Mouse (Mus musculus) adipocyte (in vitro differentiated cells): ENCODE measurements around the gene Lbr.
A peak's percentile ranks its signal among the peaks of the same experiment; 100 is the strongest.
"Not testable (repeated sequence)": the region's sequence is repeated elsewhere in the genome, so short reads cannot be mapped to it uniquely, and the experiment has no call there.

ENCODE experiments used
- DNase-seq: peaks from one replicate; pipeline ENCODE4 v3.0.0-alpha.2; 2016; ENCODE audit warnings: low spot score

Gene Lbr

DNA sequence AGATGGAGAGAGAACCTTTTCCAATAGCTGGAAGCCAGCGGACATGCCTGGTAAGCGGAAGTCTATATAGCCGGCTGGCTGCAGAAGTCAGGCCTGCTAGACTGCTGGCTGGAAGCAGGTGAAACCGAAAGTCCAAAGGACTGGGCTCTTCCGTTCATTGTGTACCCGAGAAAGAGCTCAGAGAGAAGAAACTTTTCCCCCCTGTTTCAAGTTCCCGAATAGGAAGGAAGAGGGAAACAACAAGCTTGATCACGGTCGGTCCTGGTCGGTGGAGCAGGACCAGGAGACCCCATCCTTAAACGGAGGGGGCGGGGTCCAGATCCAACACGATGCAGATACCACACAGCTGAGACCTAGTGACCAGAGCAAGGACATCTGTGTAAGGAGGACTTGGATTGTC is 9.6 kb upstream of the Lbr start:
- DNase-seq, result no peak

DNA sequence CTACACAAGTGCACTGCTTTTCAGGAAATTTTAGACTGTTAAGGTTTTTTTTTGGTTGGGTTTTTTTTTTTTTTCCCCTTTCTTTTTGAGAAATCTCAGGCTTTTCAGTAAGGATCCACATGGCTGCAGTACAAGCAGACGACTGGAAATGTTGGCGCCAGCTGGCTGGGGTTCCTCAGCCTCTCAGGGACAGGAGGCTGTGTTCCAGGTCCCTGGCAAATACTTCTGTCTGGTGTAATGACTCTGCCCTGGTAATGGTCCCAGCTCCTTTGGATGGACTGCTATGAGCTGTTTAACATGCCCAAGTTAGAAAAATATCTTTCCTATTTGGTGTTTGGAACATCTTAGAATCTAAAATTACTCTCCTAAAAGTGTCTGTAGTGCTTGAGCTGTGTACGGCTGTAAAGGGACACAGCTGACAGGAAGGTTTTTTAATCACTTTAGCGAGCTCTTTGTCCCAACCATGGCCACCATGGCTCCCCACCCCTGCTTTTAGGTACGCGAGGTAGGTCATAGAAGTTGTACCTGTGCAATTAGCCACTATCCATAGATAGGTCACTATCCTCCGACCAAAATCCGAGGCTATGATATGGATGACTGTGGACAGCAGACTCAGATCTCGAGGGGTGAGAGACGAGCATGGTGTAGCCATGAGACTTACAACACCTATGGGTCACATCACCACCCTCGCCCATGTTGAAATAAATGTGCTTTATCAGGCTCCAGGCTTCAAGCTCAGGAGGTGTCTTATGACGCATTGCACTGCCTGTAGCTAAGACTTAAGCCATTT is 8.9 kb upstream of the Lbr start:
- DNase-seq, result peak; percentile 94

- peak; percentile 88 for DNase-seq
Observed at GRCm38 (mm10) chr1:181850441-181850840, 7.6 kb upstream of the Lbr start.

DNA sequence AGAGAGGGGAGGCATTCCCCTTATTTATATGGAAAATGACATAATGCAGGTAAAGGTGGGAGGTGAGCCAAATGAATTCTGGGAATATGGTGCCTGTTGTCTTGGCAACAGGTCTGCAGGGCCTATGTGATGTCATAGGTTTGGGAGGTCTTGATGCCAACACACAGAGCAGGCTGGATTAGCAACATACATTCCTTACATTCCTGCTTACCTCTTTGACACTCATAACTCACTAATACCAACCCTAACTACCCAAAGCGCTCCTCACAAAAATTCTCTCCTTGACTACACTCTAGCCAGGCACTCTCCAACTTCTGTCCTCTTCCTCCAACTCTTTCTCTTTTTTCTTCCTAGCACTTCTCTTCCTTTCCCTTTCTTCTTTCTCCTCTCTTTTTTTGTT is 5.4 kb upstream of the Lbr start:
- no peak for DNase-seq

DNA sequence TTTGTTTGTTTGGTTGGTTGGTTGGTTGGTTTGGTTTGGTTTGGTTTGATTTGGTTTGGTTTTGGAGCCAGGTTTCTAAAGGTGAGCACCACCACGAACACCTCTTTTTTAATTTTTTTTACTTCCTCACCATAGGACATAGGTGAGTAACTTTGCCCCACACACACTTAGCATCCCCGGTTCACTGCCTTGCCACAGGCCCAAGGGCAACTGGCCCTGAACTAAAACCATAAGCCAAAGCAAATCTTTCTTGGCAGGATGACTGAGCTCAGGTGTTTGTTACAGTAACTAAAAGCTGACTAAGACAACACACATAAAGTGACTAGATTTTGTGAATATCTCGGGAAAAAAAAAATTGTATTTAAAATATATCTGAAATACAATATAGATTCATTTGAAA is 4.5 kb upstream of the Lbr start:
- DNase-seq, result no peak

DNA sequence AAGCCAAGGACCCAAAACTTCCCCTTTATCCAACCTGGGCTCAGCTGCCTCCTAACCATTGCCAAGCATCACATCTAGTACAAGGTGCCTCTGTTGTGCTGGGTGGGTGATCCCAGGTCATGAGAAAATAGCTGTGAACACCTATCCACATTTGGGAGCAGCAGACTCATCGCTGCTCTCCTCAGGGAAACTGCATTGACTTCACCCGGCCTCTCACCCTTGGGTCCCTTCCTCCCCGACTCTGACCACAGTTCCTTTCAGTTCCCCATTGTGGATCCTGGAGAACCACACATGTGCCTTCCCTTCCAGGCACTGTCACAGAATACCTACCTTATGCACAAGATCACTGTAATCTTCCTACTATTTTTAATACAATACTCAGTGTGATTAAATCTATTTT is 2.9 kb upstream of the Lbr start:
- DNase-seq, result no peak

- no peak for DNase-seq
Observed at GRCm38 (mm10) chr1:181844874-181845547, 2.2 kb upstream of the Lbr start.

- peak; percentile 94 for DNase-seq
Observed at GRCm38 (mm10) chr1:181841864-181842672, 778 bp downstream of the Lbr start.

DNA sequence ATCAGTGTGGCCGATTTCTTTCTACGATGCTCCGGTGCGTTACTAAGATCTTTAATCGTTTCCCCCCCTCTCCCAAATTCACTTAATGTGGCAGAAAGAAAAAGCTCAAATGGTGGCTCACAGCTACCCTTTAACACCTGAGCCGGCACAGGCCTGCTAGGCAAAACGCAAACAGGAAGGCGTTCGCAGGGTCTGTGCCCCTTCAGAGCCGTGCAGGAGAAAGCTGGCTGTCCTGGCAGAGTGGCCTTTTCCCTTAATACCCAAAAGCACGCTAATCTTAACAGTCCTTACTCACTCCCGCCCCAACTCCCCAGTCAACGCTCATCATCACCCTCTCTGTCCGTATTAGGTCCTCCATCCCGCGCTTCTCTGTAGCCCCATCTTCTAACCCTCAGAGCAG is 1.4 kb downstream of the Lbr start:
- DNase-seq, result no peak

DNA sequence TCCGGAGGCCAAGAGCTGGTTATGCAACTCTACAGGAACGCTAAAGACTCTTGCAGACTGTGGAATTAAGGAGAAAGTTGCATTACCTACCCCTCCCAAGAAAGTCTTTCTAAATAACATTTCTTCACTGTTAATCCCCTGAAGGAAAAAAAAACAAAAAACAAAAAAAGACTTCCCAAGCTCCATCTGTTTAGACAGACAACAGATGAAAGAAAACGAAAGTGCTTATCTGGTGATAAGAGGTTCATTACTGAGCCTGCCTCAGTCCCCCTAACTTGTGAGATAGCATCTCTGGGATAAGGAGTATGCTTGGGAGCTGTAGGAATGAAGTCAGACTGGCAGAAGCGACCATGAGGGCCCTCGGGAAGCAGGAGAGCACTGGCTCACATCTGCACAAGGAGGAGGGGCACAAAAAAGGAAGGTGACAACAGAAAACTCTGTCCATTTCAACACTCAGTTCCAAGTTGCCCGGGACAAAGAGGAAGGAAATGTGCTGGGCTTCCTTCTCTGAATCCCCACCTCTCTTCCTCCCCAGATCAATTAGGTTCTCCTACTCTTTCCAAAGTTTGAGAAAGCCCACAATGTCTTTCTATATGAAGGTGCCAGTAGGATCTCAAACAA is 3.0 kb downstream of the Lbr start:
- no peak for DNase-seq

DNA sequence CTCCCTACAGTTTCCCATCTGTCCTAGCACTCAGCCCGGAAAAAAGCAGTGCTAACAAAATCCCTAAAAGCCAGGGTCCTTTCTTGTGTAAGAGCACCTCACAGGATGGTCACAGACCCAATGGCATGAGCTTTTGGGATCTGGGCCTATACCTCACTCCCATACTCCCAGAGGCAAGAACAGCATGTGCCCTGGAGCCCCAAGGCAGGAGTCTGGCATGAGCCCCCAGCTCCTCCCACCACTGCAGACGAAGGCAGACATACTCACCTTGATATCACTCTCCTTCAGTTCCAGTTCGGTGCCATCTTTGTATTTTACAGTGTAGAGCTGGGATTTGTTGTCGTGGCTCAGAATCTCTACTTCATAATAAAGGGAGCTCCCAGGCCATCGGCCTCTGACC is 4.7 kb downstream of the Lbr start:
- no peak for DNase-seq

DNA sequence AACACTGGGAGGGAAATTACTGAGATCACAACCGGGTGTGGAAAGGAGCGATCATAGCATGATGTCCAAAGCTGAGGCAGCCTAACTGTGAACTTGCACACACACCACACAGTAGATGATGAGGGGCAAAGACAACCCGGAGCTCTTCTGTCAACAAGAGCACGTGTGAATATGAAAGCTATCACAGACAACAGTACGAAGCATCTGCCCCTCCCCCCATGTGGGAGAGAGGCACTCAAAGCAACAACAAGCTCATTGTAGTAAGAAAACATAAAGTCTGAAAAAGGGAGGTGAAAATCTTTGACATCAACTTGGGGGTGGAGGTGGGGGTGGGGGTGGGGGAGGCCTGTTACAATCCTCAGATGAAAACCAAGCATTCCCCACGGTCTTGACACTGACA is 9.7 kb downstream of the Lbr start:
- no peak for DNase-seq

DNA sequence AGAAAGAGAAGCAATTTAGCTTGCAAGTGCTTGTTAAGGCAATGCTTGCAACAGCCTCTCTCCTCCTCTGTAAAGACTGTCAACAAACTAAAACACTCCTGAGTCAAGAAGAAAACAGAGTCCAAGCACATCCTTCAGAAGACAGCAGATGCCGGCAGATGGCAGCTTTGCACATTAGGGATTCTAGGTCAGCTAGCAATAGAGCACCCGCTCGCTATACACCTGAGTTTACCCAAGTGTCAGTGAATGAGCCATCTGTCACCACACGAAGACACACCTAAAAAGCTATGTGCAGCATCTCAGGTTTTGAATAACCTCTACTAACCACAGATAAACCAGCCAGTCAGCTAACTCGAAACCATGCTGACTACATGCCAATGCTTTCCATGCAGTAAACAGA is 10.1 kb downstream of the Lbr start:
- no peak for DNase-seq

DNA sequence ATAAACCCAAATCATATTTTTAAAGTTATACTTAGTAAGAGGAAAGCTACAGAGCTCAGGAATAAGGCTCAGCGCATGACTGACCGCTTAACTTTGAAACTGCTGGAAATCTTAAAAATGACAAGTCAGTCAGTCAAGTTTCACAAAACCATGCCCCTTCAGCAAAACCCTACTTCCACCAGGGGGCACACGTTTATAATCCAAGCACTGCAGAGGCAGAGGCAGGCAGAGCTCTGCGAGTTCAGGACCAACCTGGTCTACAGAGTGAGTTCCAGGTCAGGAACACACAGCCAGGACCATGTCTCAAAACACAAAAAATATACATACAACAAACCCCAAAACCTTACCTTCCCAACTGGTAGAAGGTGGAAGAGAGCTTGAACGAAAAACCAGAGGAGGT is 14.5 kb downstream of the Lbr start:
- DNase-seq, result no peak

- no peak for DNase-seq
Observed at GRCm38 (mm10) chr1:181826716-181827115, 16.1 kb downstream of the Lbr start.

- no peak for DNase-seq
Observed at GRCm38 (mm10) chr1:181811481-181812223, 31.2 kb downstream of the Lbr start.

GRCm38 (mm10) chr1:181800667-181801066 is 42.2 kb downstream of the Lbr start:
- no peak for DNase-seq

DNA sequence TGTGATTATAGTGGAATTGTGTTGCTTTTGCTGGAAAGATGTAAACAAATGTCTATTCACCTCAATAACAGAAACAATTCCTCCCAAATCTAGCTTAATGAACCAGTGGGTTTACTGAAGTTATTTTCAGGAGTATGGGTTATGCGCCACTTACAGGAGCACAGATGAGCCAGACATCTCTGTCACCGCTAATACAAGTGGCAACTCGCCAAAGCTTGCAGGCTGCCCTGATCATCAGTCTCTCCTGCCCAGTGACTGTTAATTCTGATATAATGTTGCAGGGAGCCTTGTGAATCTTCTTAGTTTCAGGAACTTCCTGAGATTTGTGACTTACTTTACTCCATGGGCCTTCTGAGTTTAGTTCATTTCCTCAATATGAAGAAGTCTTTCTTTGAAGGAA is 42.9 kb downstream of the Lbr start:
- no peak for DNase-seq

- DNase-seq, result peak; percentile 49
Observed at GRCm38 (mm10) chr1:181793541-181793940, 49.3 kb downstream of the Lbr start.

DNA sequence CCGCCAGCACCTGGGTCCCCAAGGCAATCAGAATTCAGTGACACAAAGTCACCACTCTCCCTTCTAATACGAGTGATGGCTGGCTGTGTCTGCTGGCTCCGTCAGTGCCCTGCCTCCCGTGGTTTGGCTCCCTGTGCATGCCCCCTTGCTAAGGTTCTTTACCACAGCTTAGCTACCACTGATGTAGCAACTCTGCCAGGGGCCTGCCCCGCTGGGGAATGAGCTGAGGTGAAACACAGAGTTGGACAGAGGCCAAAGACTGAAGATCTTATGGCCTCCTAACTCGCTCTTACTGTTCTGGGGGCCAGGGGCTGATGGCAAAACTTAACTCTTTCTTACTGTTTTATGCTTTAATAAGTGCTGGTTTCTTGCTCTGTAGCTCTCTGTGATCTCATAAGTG is 52.9 kb downstream of the Lbr start:
- no peak for DNase-seq

DNA sequence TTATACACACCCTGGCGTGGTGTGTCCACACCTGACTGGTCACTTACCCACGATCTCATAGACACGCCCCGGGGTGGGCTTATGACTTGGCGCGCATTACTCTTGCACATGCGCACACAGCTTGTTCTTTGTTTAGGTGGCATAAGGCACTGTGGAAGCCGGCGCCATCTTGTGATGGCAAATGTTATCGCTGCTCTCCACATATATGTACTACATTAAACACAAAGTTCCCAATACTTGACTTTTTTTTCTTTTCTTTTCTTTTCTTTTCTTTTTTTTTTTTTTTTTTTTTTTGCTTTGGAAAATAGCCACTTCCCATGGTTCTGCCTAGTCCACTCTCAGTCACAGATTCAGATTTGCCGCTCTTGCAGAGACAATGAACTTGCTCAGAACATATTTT is 60.2 kb downstream of the Lbr start:
- not testable (repeated sequence) for DNase-seq

DNA sequence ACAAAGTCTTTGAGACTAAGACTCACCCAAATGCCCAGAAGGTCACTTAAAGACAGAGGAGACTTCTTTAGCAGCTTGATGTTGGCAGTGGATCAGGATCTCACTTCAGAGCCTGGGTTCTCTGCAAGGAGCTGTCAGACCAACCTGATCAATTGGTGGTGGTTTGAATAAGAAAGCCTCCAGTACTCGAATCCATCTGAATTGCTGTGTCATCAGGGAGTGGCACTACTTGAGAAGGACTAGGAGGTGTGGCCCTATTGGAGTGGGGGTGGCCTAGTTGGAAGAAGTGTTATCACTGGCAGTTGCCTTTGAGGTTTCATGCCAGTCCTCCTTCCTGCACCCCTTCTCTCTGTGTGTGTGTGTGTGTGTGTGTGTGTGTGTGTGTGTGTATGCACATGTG is 66.3 kb downstream of the Lbr start:
- no peak for DNase-seq
